Mouse (Mus musculus): ENCODE results near the gene Gm5773. TPM values are rescaled to one million over a fixed set of nuclear protein-coding genes. Genes with fewer than 3 reads are reported as not detected.

The Gm5773 gene
- not detected in 2 replicates for polyA plus RNA-seq (2021; fragmentation: Nextera tagmentation)
- long read RNA-seq, experiment 1: 0 reads
- long read RNA-seq, experiment 2: 0 reads

DNA sequence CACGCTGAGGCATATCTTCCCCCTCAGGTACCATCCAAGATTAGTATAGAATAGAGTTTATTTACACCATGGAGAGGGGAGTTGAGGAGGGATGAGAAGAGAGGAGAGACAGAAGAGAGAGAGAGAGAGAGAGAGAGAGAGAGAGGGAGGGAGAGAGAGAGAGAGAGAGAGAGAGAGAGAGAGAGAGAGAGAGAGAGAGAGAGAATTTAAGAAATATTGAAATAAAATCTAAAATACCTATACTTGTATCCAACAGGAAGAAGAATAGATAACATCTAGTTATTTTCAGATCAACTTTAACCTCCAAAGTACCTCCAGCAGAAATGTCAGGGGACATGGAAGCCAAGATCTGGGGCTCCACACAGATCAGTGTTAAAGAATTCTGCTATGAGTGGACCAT lies at the start of gene Gm5773:
Gm5773 (plus strand) TSS at position 301 of the 400 bp plus-strand sequence.

DNA sequence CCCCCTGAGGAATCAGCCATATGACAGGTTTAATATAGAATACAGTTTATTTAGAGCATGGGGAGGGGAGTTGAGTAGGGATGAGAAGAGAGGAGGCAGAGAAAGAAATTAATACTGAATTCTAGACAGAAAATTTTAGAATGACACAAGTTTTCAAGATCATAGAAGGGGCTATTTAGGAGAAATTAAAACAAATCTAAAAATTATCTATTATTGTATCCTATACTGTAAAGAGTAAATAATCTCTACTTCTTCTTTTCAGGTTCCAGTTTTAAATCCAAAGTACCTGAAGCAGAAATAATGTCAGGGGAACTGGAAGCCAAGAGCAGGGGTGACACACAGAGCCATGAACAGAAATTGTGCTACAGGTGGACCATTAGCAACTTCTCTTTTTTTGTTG lies 23.3 kb downstream of the Gm5773 start, which contains the start of gene Tdpoz4:
Tdpoz4 (plus strand) TSS at position 301 of the 400 bp plus-strand sequence.

Other genes with a start within 250 kb of the Gm5773 start
- 113 and 115 TPM in 2 replicates for gene S100a10, start 217.9 kb upstream of the Gm5773 start, polyA plus RNA-seq (2021; fragmentation: Nextera tagmentation)
- not detected in 2 replicates for gene Tdpoz2, start 120.3 kb upstream of the Gm5773 start, polyA plus RNA-seq (2021; fragmentation: Nextera tagmentation)
- not detected in 2 replicates for gene Tdpoz1, start 96.7 kb upstream of the Gm5773 start, polyA plus RNA-seq (2021; fragmentation: Nextera tagmentation)
- gene Gm37596, start 79.9 kb upstream of the Gm5773 start, polyA plus RNA-seq (2021; fragmentation: Nextera tagmentation): not detected in 2 replicates
- gene Tdpoz4, start 23.4 kb downstream of the Gm5773 start, polyA plus RNA-seq (2021; fragmentation: Nextera tagmentation): not detected in 2 replicates
- gene Tdpoz3, start 53.0 kb downstream of the Gm5773 start, polyA plus RNA-seq (2021; fragmentation: Nextera tagmentation): not detected in 2 replicates
- gene Gm9117, start 170.5 kb downstream of the Gm5773 start, polyA plus RNA-seq (2021; fragmentation: Nextera tagmentation): not detected in 2 replicates
- gene Tdpoz5, start 188.3 kb downstream of the Gm5773 start, polyA plus RNA-seq (2021; fragmentation: Nextera tagmentation): not detected in 2 replicates

Data from left cerebral cortex, adult 6 months (tissue).